Mouse (Mus musculus) liver, adult 2 months (tissue): ENCODE measurements at regions not wholly inside any gene's neighbourhood (a gene's known extent, or its start where the extent isn't known, plus 50 kb on each side); places are given as distances from the start of the nearest gene placed in this dataset.

ENCODE experiments used
- CTCF ChIP-seq: fragments of 200-500 bp; IDR thresholded peaks from 2 replicates; pipeline ENCODE4 v1.5.1; 2011; ENCODE audit warnings: low read depth, low read length, control low read depth
- POLR2A ChIP-seq: fragments of 200-500 bp; IDR thresholded peaks from 2 replicates; pipeline ENCODE4 v1.6.1; 2011; ENCODE audit warnings: low read length, control low read depth; ENCODE audit not compliant: insufficient read depth; ENCODE audit errors: extremely low read depth

DNA sequence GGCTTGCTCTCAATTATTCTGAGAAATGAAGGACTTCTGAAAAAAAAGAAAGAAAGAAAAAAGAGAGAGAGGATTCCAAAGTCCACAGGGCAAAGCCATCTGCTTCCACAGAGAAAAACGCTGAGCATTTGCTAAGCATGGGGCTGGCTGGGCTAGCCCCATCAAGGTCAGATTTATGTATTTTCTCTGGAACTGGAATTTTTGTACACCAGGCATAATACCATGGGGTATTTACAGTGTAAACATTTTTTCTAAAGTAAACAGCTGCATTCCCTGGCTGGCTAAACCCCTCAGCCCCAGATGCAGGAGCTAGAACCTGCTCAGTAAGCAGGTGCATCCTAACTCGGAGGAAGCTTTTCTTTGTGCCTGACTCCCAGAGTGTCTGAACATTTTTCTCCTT, 135.8 kb upstream of the Lrig1 start:
- no peak for TF ChIP-seq CTCF
- no peak for TF ChIP-seq POLR2A
